Mouse (Mus musculus) heart, postnatal 4 days (tissue): ENCODE data around the gene Nhej1. TPM values are rescaled to one million over a fixed set of nuclear protein-coding genes. Genes with fewer than 3 reads are reported as not detected.

Experiments
- DNase-seq: peaks from one replicate; pipeline ENCODE4 v3.0.0; 2021
- total RNA-seq, 2 experiments: library from RNA; stranded (reverse); gene quantifications; 2 replicates each; pipeline ENCODE4 v1.2.3; 2021

Gene Nhej1
- total RNA-seq: 1 to 10 TPM; 2.3 to 3.1 TPM

DNA sequence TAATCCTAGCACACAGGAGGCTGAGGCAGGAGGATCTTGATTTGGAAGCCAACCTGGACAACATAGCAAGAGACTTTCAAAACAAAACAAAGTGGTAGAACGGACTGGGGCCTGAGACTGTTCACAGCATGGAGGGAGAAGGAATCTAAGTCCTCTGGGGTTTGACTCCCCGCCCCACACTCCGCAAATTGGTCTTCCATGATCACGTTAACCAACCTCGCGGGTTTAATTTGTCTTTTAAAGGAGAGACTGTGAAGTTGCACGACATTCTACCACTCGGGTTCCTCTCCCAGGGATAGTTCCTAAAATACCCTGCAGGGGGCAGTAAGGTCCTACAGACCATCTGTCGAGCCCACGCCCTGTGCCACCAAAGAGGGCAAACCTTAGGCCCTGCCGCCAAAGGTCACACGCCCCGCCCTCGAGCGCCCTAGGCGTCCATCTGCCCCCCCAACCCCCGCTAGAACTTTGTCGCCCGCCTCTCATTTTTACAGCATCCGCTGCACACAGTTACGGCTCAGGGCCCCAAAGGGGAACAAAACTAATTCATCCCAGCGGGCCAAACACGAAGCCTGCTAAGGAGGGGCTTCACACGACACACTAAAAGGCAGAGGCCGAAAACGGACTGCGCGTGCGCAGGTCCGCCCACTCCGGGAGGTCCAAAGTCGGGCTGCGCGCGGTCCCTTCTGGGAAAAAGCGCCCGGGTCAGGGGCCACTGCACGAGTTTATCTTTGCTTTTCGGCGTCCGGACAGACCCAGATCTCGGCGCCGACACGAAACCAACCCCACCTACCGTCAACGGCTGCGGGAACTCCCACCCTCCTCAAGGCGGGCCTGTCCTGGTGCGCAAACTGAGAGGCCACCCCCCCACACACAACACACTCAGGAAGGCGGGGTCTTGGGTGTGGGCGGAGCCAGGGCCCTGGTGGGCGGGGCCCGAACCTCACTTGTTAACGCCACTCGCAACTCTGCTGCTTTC is at the start of gene Nhej1:
TSS of gene Nhej1 (minus strand) at position 855 of the 976 bp plus-strand sequence.
- DNase-seq: peak; percentile 96

DNA sequence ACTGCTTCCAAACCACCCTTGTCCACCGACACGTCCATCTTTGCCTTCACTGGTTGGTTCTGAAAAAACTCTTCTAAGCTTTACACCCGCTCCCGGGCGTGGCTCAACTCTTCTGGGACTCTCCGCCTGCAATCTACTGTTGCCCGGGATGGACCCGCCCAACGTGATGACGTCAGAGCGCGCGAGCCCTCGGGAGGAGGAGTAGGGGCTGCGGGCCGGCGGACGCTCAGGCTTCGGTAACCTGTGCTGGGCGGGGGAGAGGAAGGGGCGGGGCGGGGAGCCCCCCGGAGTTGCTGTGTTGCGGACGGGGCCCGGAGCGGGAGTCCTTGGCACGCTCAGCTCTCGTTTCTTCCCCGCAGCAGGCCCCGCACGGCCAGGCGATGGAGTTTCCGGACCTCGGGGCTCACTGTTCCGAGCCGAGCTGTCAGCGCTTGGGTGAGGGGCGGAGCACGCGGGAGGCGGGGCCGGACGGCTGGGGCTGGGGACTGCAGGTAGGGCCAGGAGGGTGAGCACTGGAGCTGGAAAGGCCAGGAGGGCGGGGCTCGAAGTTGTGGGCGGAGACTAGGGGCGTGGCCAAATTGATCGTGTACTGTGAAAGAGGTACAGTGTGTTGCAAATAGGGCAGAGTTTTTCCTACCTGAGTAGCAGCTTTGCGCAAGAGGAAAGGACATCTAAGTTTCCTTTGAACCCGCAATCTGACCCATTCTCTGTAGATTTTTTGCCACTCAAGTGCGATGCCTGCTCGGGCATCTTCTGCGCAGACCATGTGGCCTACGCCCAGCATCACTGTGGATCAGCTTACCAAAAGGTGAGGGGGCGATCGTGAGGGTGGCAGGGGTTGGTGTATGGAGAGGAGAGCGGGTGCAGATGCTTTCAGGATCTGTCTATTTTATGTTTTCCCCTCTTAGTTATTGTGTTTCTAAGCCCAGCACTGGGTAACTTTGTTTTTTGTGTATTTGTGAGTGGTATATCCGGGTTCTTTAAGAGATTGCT is 43.8 kb upstream of the Nhej1 start, which contains the start of gene Zfand2b:
TSS of gene Zfand2b (plus strand) at position 175 of the 993 bp plus-strand sequence.
- peak; percentile 98 for DNase-seq

- no peak for DNase-seq
Measured at GRCm38 (mm10) chr1:75168093-75168471, 43.1 kb upstream of the Nhej1 start.

GRCm38 (mm10) chr1:75160256-75160617 is 35.2 kb upstream of the Nhej1 start:
- no peak for DNase-seq

- DNase-seq: no peak
Measured at GRCm38 (mm10) chr1:75159540-75160255, 34.7 kb upstream of the Nhej1 start.

DNA sequence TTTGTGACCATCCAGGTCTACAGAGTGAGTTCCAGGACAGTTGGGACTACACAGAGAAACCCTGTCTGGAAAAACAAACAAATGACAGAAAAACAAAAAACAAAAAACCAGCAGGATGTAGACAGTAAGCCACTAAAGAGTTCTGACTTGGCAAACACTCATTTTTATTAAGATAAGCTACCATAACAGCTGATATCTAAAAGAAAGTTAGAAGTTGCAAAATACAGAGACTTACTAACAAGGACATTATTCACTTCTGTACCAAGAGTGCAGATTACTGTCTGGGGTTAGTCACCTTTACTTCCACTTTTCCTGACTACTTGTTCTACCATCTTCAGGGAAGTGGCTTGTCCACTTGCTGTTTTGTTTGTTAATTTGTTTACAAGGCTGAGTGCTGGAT is 34.0 kb upstream of the Nhej1 start:
- no peak for DNase-seq

- DNase-seq: no peak
Measured at GRCm38 (mm10) chr1:75155837-75156236, 30.8 kb upstream of the Nhej1 start.

DNA sequence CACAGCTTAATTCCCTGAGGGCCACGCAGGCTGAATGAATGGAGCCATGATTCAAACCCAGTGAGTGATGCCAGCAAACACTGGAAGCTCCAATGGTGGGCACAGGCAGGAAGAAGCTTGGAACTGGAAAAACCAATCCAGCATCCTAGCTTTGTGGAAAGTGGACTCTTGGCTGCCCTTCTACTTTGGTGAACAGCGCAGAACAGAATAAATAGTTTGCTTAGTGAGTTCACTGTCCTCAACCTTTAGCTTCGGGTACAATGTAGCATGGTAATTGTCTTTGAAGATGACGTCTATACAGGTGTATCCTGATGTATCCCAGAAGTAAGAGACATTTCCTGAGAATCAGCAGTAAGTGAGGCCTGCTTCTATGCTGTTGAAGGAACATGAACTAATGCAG is 23.7 kb upstream of the Nhej1 start:
- no peak for DNase-seq

DNA sequence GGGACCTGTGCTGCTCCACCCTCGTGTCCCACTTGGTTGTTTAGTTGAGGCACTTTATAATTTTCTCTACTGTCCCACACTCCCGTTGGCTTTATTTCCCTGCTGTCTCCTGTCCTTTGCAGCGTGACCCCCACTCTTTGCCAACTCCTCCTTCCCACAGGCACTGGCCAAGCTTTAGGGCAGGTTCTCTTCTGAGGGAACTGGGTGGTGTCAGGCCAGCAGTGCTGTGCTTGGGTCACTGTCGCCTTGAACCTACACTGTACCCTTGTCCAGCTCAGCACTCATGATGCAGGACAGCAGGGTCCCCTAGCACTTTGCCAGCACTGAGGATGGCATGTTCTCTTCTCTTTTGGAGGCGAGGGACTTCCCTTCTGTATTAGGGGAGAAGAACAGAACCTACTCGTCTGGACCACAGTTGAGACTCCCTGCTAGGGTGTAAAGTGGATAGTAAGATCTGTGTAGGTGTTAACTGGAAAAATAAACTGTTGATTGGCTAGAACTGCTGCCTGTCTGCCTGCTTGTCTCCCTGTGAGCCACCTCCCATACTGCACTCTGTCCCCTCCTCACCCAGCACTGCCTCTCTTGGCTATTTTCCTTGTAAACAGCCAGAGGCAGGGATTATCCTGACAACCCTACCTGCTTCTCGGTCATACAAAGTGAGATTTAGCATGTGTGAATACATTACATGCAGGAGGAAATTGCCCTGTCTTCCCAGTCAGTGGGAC is 22.6 kb upstream of the Nhej1 start:
- DNase-seq: no peak

- no peak for DNase-seq
Measured at GRCm38 (mm10) chr1:75145589-75145988, 20.6 kb upstream of the Nhej1 start.

GRCm38 (mm10) chr1:75142301-75143261 is 17.6 kb upstream of the Nhej1 start, which contains the start of the genes Cnppd1 and Retreg2:
Gene Cnppd1, minus strand, starts transcription at chr1:75142711.
Gene Retreg2, plus strand, starts transcription at chr1:75142778.
- DNase-seq: peak; percentile 97

GRCm38 (mm10) chr1:75141486-75142190 is 16.6 kb upstream of the Nhej1 start:
- peak; percentile 76 for DNase-seq

GRCm38 (mm10) chr1:75140601-75141190 is 15.7 kb upstream of the Nhej1 start:
- DNase-seq: no peak

GRCm38 (mm10) chr1:75138448-75138847 is 13.4 kb upstream of the Nhej1 start:
- DNase-seq: no peak

DNA sequence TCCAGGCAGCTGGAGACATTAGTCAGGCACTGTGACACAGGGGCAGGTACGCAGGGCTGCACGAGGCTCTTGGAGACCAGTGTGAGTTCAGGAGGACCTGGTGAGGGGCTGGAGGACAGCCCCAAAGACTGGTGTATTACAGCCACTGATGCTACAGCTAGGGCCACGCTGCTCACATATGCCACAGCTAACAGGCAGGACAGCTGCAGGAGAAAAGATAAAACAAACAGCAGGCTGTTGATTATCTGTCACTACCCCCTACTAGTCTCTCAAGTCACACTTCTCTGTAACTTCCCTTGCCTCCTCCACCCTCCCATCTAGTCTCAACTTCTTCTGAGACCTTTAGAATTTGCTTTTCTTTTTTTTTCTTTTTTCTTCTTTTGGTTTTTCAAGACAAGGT is 11.7 kb upstream of the Nhej1 start:
- no peak for DNase-seq

DNA sequence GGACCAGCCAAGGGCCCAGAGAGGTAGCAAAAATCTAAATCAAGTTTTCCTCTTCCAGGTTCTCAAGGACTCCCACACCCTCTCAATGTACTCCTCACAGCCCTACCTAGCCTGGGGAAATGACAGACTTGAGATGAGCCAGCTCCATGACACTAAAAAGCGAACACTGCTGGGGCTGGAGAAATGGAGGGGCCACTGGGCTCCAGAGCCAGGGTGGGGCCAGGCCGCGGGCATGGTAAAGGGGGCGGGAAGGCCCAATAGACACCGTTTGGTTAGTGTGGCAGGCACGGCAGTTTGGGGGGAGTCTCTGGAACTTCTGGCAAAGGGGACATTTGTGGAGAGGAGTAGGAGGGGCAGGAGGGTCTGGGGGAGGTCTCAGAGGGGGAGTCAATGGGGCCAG is 11.3 kb upstream of the Nhej1 start:
- no peak for DNase-seq

GRCm38 (mm10) chr1:75133421-75134207 is 8.6 kb upstream of the Nhej1 start, which contains the start of gene Slc23a3:
Gene Slc23a3, minus strand, starts transcription at chr1:75133890.
- no peak for DNase-seq

- DNase-seq: no peak
Measured at GRCm38 (mm10) chr1:75128641-75129040, 3.6 kb upstream of the Nhej1 start.
